Mouse (Mus musculus) midbrain, embryonic 12.5 days (tissue): ENCODE measurements around the gene B3galt1. TPM values are rescaled to one million over a fixed set of nuclear protein-coding genes. Genes with fewer than 3 reads are reported as not detected.

Source experiments
- ATAC-seq: fragments of 200-750 bp; cut with Nextera tagmentation; 2 replicates; pipeline ENCODE4 v1.8.0; 2017; ENCODE audit warnings: low read depth, moderate TSS enrichment, moderate library complexity; ENCODE audit not compliant: low FRiP score
- H3K27ac ChIP-seq: fragments of 300-500 bp; sonication (generic); replicated peaks from 2 replicates; pipeline ENCODE4 v1.5.1; 2016; ENCODE audit warnings: mild to moderate bottlenecking
- H3K27me3 ChIP-seq: fragments of 300-500 bp; sonication (generic); 2 replicates; pipeline ENCODE4 v1.6.1; 2016; ENCODE audit warnings: mild to moderate bottlenecking
- H3K36me3 ChIP-seq: fragments of 300-500 bp; sonication (generic); 2 replicates; pipeline ENCODE4 v1.6.1; 2016
- H3K4me1 ChIP-seq: fragments of 300-500 bp; sonication (generic); 2 replicates; pipeline ENCODE4 v1.6.1; 2016
- H3K4me2 ChIP-seq: fragments of 300-500 bp; sonication (generic); replicated peaks from 2 replicates; pipeline ENCODE4 v1.6.1; 2016; ENCODE audit warnings: mild to moderate bottlenecking, moderate library complexity
- H3K4me3 ChIP-seq: fragments of 300-500 bp; sonication (generic); 2 replicates; pipeline ENCODE4 v1.5.1; 2016; ENCODE audit warnings: mild to moderate bottlenecking
- H3K9ac ChIP-seq: fragments of 300-500 bp; sonication (generic); replicated peaks from 2 replicates; pipeline ENCODE4 v1.6.1; 2016; ENCODE audit warnings: mild to moderate bottlenecking, moderate library complexity
- H3K9me3 ChIP-seq: fragments of 300-500 bp; sonication (generic); 2 replicates; pipeline ENCODE4 v1.6.1; 2016; ENCODE audit warnings: mild to moderate bottlenecking
- WGBS: fragments of 180-500 bp; shearing (Covaris S2); methylation state at CpG from one replicate; pipeline ENCODE4 v1.1.7; 2016; 5-methylcytosine and 5-hydroxymethylcytosine counted together
- polyA plus RNA-seq: library from polyadenylated mRNA; unstranded; fragments of >200 nt; fragmentation: Nextera tagmentation; extraction: Ambion mirVana; gene quantifications from 2 replicates; pipeline ENCODE4 v1.2.1, GENCODE M21; 2016

B3galt1 gene
- polyA plus RNA-seq, 1 experiment from 2014 or later, result 24.3 TPM

DNA sequence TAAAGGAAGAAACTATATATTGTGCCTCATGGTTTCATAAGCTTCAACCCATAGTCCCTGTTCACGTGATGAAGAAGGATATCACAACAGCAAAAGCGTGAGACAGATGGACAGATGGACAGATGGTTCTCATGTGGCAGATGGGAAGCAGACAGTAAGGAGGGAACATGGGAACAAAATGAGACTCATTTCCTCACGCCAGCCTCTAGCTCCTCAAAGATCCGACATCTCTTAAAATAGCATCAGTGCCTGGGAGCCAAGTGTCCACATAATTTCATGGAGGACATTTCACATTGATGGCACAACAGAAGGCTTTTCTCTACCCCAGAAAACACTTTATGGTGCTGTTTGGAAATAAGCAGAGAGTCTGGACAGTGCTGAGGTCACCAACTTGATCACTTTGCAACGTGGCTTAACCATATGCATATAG is 454.6 kb downstream of the B3galt1 start:
- 79% methylated on average over 5 of the region's 5 CpGs for WGBS
- no peaks in the 10 kb centered on the region for H3K4me1 ChIP-seq
- H3K27ac ChIP-seq, result no peak overlapping the region
- H3K27me3 ChIP-seq, result no peaks in the 10 kb centered on the region
- H3K9ac ChIP-seq, result no peak overlapping the region
- ATAC-seq, result peak; percentile 62; the same call in 1 of the 2 replicates
- H3K4me3 ChIP-seq, result no peak overlapping the region
- H3K4me2 ChIP-seq, result no peak overlapping the region
- H3K36me3 ChIP-seq, result no peaks in the 10 kb centered on the region
- no peaks in the 10 kb centered on the region for H3K9me3 ChIP-seq

DNA sequence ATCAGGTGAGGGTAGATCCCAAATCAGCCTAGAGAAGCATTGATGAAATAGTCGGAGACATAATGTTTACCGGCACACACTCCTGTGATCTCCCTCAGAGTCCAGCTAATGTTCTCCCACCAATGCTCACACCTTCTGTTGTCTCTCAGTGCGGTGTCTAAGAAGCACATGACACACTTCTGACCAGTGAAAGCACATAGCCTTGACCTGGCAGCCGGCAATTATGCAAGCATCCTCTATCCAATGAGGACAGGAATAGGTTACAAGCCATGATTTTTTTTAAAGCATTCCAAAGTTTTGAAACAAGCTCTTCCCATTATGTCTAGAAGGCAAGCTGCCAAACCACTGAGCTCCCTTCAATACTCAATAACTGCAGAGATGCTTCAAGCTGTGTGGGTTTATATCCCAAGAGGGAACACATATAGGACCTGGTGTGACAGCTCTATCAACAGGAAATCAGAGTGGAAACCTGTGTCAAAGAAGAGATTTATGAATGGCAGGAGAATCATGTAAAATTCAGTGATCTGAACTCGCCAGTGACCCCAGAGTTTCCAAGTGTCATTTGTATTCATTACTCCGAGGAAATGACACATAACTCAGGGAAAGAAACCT is 456.0 kb downstream of the B3galt1 start:
- H3K36me3 ChIP-seq, result no peaks in the 10 kb centered on the region
- H3K27ac ChIP-seq, result no peak overlapping the region
- ATAC-seq, result no peak
- no peaks in the 10 kb centered on the region for H3K27me3 ChIP-seq
- no peak overlapping the region for H3K4me3 ChIP-seq
- H3K4me1 ChIP-seq, result no peaks in the 10 kb centered on the region
- WGBS, result 86% methylated on average over 6 of the region's 6 CpGs
- H3K4me2 ChIP-seq, result no peak overlapping the region
- no peaks in the 10 kb centered on the region for H3K9me3 ChIP-seq
- H3K9ac ChIP-seq, result no peak overlapping the region

DNA sequence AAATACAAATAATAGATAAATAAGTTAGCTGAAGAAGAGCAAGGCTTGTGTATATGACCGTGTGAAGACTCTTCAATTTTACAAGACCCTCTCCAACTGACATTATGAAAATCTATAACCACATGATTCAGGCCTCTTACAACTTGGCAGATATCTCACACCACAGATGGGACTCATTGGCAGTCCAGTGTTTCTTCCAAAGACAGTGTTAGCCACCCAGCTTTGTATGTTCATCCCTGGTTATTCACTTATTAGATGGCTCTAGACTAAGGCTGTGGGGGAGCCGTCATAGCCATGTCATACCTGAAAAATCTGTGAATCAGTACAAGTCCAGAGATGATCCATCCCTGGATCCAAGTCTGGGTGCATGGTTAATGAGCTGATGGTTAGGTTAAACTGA is 463.1 kb downstream of the B3galt1 start:
- H3K27ac ChIP-seq, result no peak overlapping the region
- H3K4me3 ChIP-seq, result no peak overlapping the region
- no peaks in the 10 kb centered on the region for H3K4me1 ChIP-seq
- no peaks in the 10 kb centered on the region for H3K36me3 ChIP-seq
- WGBS, result 98% methylated on average over 2 of the region's 2 CpGs
- no peak for ATAC-seq
- H3K9ac ChIP-seq, result no peak overlapping the region
- H3K4me2 ChIP-seq, result no peak overlapping the region
- no peaks in the 10 kb centered on the region for H3K27me3 ChIP-seq
- H3K9me3 ChIP-seq, result no peaks in the 10 kb centered on the region

DNA sequence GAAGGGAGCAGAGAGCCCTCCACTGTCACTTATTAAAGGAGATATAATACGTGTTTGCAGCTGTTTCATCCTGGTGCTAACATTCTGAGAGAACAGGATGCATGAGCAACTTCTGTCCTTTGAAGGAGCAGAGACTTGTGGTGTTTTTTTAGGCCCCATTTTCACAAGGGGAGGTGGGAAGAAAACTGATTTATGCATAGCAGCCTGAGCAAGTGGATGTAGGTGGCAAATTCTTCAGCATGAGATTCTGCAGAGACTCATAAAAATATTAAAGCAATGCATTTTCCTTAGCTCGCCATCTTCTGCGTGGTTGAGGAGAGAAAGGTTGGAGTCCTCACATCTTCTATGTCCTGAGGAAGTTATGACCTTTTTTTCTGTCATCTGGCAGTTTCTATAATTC is 469.0 kb downstream of the B3galt1 start:
- Histone ChIP-seq H3K9ac (no peak overlapping the region), H3K36me3 (no peaks in the 10 kb centered on the region), H3K4me3 (no peak overlapping the region), H3K4me1 (no peaks in the 10 kb centered on the region), H3K9me3 (no peaks in the 10 kb centered on the region), H3K4me2 (no peak overlapping the region), H3K27me3 (no peaks in the 10 kb centered on the region), H3K27ac (no peak overlapping the region)
- WGBS, result 94% methylated on average over 3 of the region's 3 CpGs
- ATAC-seq, result no peak

DNA sequence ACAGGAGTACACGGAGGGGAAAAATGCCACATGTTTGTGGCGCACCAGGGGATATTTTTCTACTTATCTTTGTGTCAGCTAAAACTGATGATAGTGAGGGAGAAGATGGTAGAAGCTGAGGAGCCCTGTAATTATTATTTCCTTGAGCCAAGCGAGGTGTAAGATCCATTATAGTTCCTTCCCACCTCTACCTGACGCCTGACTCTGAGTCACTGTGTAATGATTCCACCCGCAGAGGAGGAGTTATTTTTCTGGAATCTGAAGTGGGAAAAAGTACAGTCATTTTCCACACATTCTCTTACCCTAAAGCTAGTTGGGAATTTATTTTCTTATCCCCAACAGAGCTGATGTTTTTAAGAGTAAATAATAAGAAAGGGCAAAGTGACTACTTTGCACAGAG is 475.1 kb downstream of the B3galt1 start:
- Histone ChIP-seq H3K4me2 (no peak overlapping the region), H3K9ac (no peak overlapping the region), H3K9me3 (no peaks in the 10 kb centered on the region), H3K36me3 (no peaks in the 10 kb centered on the region), H3K27me3 (no peaks in the 10 kb centered on the region), H3K4me1 (no peaks in the 10 kb centered on the region), H3K27ac (no peak overlapping the region), H3K4me3 (no peak overlapping the region)
- ATAC-seq, result no peak
- 87% methylated on average over 5 of the region's 5 CpGs for WGBS

DNA sequence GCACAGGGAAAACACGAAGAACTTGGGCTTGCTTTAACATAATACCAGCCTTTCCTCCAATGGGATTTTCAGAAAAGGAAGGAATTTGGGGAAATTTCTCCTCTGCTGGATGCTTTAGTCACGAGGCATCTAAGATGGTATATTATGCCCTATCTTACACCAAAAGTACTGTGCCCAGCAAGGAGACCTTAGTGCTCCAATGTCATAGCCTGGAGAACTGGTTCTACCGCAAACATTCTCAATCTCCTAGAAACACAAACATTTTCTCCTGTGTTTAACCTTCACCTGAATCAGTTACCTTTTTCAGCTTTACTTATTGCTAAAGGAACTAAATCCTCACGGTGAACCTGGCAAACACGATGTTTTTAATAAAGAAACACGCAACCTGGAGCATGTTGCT is 486.8 kb downstream of the B3galt1 start:
- no peak overlapping the region for H3K27ac ChIP-seq
- H3K9ac ChIP-seq, result no peak overlapping the region
- no peak for ATAC-seq
- no peaks in the 10 kb centered on the region for H3K4me1 ChIP-seq
- H3K36me3 ChIP-seq, result no peaks in the 10 kb centered on the region
- H3K9me3 ChIP-seq, result no peaks in the 10 kb centered on the region
- 84% methylated on average over 6 of the region's 6 CpGs for WGBS
- no peak overlapping the region for H3K4me3 ChIP-seq
- H3K27me3 ChIP-seq, result no peaks in the 10 kb centered on the region
- H3K4me2 ChIP-seq, result no peak overlapping the region

DNA sequence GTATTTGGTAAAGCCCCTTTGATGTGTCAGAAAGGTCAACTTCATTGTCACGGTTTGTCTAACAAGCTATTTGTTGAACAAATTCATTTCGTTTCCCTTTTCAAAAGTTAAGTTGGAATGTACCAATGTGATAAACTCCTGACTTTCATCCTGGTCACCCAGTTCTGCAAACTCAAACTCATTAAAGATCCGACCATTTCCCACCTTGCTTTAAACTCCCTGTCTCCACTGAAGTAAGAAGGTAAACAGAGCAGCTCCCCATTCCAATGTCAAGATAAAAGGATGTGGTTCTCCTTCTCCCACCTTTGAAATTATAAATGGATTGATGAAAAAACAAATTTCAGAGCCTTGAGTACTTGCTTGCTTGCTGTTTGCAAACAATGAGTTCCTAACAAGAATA is 487.6 kb downstream of the B3galt1 start:
- H3K9me3 ChIP-seq, result no peaks in the 10 kb centered on the region
- no peak overlapping the region for H3K4me2 ChIP-seq
- 49% methylated on average over 3 of the region's 3 CpGs for WGBS
- H3K9ac ChIP-seq, result no peak overlapping the region
- ATAC-seq, result no peak
- H3K27me3 ChIP-seq, result no peaks in the 10 kb centered on the region
- H3K27ac ChIP-seq, result no peak overlapping the region
- no peak overlapping the region for H3K4me3 ChIP-seq
- no peaks in the 10 kb centered on the region for H3K36me3 ChIP-seq
- no peaks in the 10 kb centered on the region for H3K4me1 ChIP-seq

DNA sequence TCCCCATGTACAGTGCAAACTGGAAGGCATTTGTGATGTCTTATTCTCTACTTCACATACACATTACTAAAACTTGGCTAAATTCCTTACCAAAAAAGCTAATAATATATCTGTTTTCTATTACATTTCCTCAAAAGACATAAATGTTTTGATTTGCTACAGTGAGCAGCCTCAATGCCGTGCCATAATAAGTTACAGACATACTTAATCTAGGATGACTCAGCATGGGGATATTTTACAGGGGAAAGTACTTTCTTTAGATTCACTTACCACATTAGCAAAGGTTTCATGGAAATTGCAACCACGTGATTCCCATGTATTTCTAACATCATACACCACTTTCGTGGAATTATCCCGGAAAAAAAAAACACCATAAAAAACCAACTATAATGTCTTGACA is 495.7 kb downstream of the B3galt1 start:
- Histone ChIP-seq H3K27me3 (no peaks in the 10 kb centered on the region), H3K4me2 (no peak overlapping the region), H3K9ac (no peak overlapping the region), H3K27ac (no peak overlapping the region), H3K9me3 (no peaks in the 10 kb centered on the region), H3K36me3 (no peaks in the 10 kb centered on the region), H3K4me1 (no peaks in the 10 kb centered on the region), H3K4me3 (no peak overlapping the region)
- WGBS, result 93% methylated on average over 4 of the region's 4 CpGs
- ATAC-seq, result no peak

DNA sequence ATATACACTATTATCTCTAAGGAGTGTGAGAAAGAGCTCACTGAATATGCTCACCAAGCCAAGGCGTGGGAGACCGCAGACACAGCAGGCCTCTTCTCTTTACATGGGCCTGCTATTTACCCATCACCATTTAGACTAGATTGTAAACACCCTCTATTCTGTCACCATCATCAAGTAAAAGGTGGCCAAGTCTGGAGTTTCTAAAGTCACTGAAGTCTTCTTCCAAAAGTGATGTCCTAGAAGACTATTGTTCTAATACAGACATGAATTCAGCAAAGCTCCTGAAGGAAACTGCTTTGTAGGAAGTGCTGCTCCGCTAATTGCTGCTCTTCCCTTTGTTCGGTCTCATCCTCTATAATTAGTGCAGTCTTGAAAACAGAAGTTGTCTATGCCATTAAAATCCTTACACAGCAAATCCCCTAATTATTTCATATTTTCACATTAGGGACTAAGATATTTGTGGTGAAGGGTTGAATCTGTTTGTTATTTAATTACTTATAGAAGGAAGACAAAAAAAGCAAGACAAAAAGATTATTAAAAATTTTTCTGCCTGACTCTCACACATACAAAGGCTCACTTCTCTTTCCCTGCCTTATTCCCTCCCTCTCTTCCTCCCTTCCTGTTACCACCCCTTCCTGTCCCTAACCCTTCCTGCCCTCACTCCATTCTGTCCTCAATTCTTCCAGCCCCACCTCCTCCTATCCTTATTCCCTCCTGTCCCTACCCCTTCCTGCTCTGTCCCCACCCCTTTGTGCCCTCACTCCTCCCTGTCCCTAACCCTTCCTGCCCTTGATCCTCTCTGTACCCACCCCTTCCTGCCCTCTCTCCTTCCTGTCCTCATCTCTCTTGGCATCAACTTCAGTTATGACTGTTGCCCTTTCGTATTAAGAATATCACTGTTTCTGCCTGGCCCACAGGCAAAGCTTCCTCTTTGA is 514.0 kb downstream of the B3galt1 start:
- H3K27ac ChIP-seq, result no peak overlapping the region
- H3K36me3 ChIP-seq, result no peaks in the 10 kb centered on the region
- no peaks in the 10 kb centered on the region for H3K9me3 ChIP-seq
- no peaks in the 10 kb centered on the region for H3K4me1 ChIP-seq
- no peak for ATAC-seq
- H3K4me3 ChIP-seq, result no peak overlapping the region
- no peak overlapping the region for H3K4me2 ChIP-seq
- 75% methylated on average over 5 of the region's 5 CpGs for WGBS
- no peaks in the 10 kb centered on the region for H3K27me3 ChIP-seq
- H3K9ac ChIP-seq, result no peak overlapping the region

DNA sequence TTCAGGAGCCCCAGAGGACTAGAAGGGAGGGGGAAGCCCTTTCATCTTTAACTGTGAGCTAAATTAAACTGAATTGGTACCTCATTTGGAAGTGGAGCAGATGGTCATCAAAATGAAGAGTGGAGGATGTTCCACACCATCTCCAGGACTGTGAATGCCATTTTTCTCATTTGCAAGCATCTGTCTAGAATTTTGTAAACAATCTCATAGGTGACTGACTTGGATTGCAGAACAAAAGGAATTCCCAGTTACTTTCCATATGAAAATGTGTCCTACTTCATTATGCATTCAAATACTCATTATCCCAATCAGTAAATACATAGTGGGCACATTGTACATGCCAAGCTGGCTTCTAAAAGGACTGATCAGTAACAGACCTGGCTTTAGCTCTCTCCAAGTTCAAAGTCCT is 515.2 kb downstream of the B3galt1 start:
- no peak overlapping the region for H3K4me3 ChIP-seq
- no peak overlapping the region for H3K27ac ChIP-seq
- no peak overlapping the region for H3K9ac ChIP-seq
- H3K4me1 ChIP-seq, result no peaks in the 10 kb centered on the region
- H3K9me3 ChIP-seq, result no peaks in the 10 kb centered on the region
- no peaks in the 10 kb centered on the region for H3K36me3 ChIP-seq
- peak; percentile 27; the same call in 1 of the 2 replicates for ATAC-seq
- no peaks in the 10 kb centered on the region for H3K27me3 ChIP-seq
- no peak overlapping the region for H3K4me2 ChIP-seq

DNA sequence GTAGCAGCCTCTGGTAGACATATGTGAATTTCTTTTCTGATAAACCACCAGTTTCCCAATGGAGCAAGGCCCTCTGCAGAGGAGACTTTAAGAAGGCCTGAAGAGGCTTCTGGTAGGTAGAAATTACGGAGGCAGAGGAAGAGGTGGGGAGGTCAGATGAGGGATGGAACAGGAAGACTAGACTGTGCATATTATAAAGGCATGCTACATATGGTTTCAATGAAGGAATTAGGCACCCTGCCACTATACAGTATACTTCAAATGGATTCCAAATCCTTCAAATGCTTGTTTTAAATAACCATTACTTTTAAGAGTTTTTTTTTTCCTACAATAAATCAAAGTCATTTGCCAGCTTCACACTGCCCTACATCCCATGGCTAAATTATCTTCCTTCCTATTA is 518.8 kb downstream of the B3galt1 start:
- Histone ChIP-seq H3K9me3 (no peaks in the 10 kb centered on the region), H3K36me3 (no peaks in the 10 kb centered on the region), H3K9ac (no peak overlapping the region), H3K4me3 (no peak overlapping the region), H3K4me1 (no peaks in the 10 kb centered on the region), H3K4me2 (no peak overlapping the region), H3K27me3 (no peaks in the 10 kb centered on the region), H3K27ac (no peak overlapping the region)
- 69% methylated on average over 1 of the region's 1 CpGs for WGBS
- no peak for ATAC-seq

DNA sequence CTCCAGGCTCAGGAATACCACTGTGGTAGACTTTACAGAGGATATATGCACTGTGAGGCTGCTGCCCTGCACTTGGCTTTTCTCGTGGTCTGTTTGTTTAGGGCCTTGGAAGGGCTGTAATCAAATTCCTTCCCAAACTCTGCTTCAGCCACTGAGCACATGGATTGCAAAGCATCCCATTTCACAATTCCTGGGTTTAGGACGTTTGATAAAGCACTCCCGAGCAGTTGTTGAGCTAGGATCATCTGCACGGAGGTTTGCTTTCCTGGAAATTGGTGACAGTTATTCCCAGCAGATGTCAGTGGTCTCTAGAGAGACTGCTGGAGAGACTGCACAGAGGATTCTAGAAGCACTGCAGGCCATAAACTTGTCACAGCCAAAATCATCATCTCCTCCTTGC is 520.4 kb downstream of the B3galt1 start:
- ATAC-seq, result no peak
- Histone ChIP-seq H3K4me3 (no peak overlapping the region), H3K27me3 (no peaks in the 10 kb centered on the region), H3K36me3 (no peaks in the 10 kb centered on the region), H3K4me2 (no peak overlapping the region), H3K27ac (no peak overlapping the region), H3K4me1 (no peaks in the 10 kb centered on the region), H3K9me3 (no peaks in the 10 kb centered on the region), H3K9ac (no peak overlapping the region)
- 76% methylated on average over 4 of the region's 4 CpGs for WGBS
